Mouse (Mus musculus): Measurements from ENCODE around the gene Tbck.

Gene Tbck

GRCm38 (mm10) chr3:132756274-132756673 lies 72.3 kb downstream of the Tbck start:
- no peak for DNase-seq (ENCODE audit: low spot score in 2 of 2)

- no peak for DNase-seq (ENCODE audit: low spot score in 2 of 2)
These were observed 82.2 kb downstream of the Tbck start for GRCm38 (mm10) chr3:132766033-132766726.

- no peak for DNase-seq (ENCODE audit: low spot score in 2 of 2)
These were observed 88.1 kb downstream of the Tbck start for GRCm38 (mm10) chr3:132772054-132772453.

GRCm38 (mm10) chr3:132776686-132777085 lies 92.7 kb downstream of the Tbck start:
- no peak for DNase-seq (ENCODE audit: low spot score in 2 of 2)

GRCm38 (mm10) chr3:132781103-132781502 lies 97.2 kb downstream of the Tbck start:
- DNase-seq (ENCODE audit: low spot score in 2 of 2), result no peak

- no peak for DNase-seq (ENCODE audit: low spot score in 2 of 2)
These were observed 99.1 kb downstream of the Tbck start for GRCm38 (mm10) chr3:132783087-132783486.

- DNase-seq (ENCODE audit: low spot score in 2 of 2), result no peak
These were observed 100.8 kb downstream of the Tbck start for GRCm38 (mm10) chr3:132784732-132785131.

GRCm38 (mm10) chr3:132786690-132787089 lies 102.7 kb downstream of the Tbck start:
- DNase-seq (ENCODE audit: low spot score in 2 of 2), result no peak

- no peak for DNase-seq (ENCODE audit: low spot score in 2 of 2)
These were observed 103.8 kb downstream of the Tbck start for GRCm38 (mm10) chr3:132787775-132788174.

GRCm38 (mm10) chr3:132791140-132791539 lies 107.2 kb downstream of the Tbck start:
- DNase-seq (ENCODE audit: low spot score in 2 of 2), result no peak

- no peak for DNase-seq (ENCODE audit: low spot score in 2 of 2)
These were observed 116.3 kb downstream of the Tbck start for GRCm38 (mm10) chr3:132800196-132800595.

- DNase-seq (ENCODE audit: low spot score in 2 of 2), result no peak
These were observed 118.0 kb downstream of the Tbck start for GRCm38 (mm10) chr3:132801910-132802309.

GRCm38 (mm10) chr3:132807888-132808579 lies 124.1 kb downstream of the Tbck start:
- no peak for DNase-seq (ENCODE audit: low spot score in 2 of 2)

- no peak for DNase-seq (ENCODE audit: low spot score in 2 of 2)
These were observed 125.0 kb downstream of the Tbck start for GRCm38 (mm10) chr3:132808951-132809350.

- DNase-seq (ENCODE audit: low spot score in 2 of 2), result no peak
These were observed 127.8 kb downstream of the Tbck start for GRCm38 (mm10) chr3:132811791-132812190.

GRCm38 (mm10) chr3:132812356-132812755 lies 128.4 kb downstream of the Tbck start:
- no peak for DNase-seq (ENCODE audit: low spot score in 2 of 2)

- no peak for DNase-seq (ENCODE audit: low spot score in 2 of 2)
These were observed 129.2 kb downstream of the Tbck start for GRCm38 (mm10) chr3:132813147-132813546.

- no peak for DNase-seq (ENCODE audit: low spot score in 2 of 2)
These were observed 130.0 kb downstream of the Tbck start for GRCm38 (mm10) chr3:132813706-132814497.

- no peak for DNase-seq (ENCODE audit: low spot score in 2 of 2)
These were observed 131.0 kb downstream of the Tbck start for GRCm38 (mm10) chr3:132814791-132815496.

GRCm38 (mm10) chr3:132815497-132816326 lies 131.8 kb downstream of the Tbck start:
- no peak for DNase-seq (ENCODE audit: low spot score in 2 of 2)

- no peak for DNase-seq (ENCODE audit: low spot score in 2 of 2)
These were observed 135.5 kb downstream of the Tbck start for GRCm38 (mm10) chr3:132819408-132819807.
